Mouse (Mus musculus) myocyte (in vitro differentiated cells): ENCODE data around the gene Sema7a. TPM values are rescaled to one million over a fixed set of nuclear protein-coding genes. Genes with fewer than 3 reads are reported as not detected.

Experiments used
- H3K27me3 ChIP-seq: one replicate; pipeline ENCODE4 v1.6.1; 2011; ENCODE audit not compliant: control insufficient read depth, insufficient read depth, insufficient read length
- H3K36me3 ChIP-seq: one replicate; pipeline ENCODE4 v1.6.1; 2011; ENCODE audit not compliant: control insufficient read depth, insufficient read depth
- H3K4me2 ChIP-seq: one replicate; pipeline ENCODE4 v1.6.1; 2011; ENCODE audit warnings: low read depth, control low read depth
- H3K4me3 ChIP-seq: one replicate; pipeline ENCODE4 v1.5.1; 2011; ENCODE audit warnings: mild to moderate bottlenecking, control low read depth, moderate library complexity
- H3K79me2 ChIP-seq: one replicate; pipeline ENCODE4 v1.6.1; 2011; ENCODE audit not compliant: control insufficient read depth, insufficient read depth
- H3ac ChIP-seq: one replicate; pipeline ENCODE4 v1.6.1; 2011; ENCODE audit not compliant: control insufficient read depth, insufficient read length
- CEBPB ChIP-seq: IDR thresholded peaks from 2 replicates; pipeline ENCODE4 v1.6.1; 2011; ENCODE audit warnings: mild to moderate bottlenecking, moderate library complexity; ENCODE audit not compliant: poor library complexity, insufficient read depth, severe bottlenecking
- E2F4 ChIP-seq: IDR thresholded peaks from one replicate; pipeline ENCODE4 v1.6.1; 2011; ENCODE audit warnings: mild to moderate bottlenecking, control low read depth, moderate library complexity; ENCODE audit not compliant: insufficient read depth
- MAX ChIP-seq: IDR thresholded peaks from one replicate; pipeline ENCODE4 v1.6.1; 2011; ENCODE audit warnings: low read depth, mild to moderate bottlenecking, control low read depth
- MYOD1 ChIP-seq, 3 experiments: IDR thresholded peaks; one replicate each; pipeline ENCODE4 v1.6.1; 2011; ENCODE audit warnings: control low read depth in 2 of 3, low read depth in 2 of 3, mild to moderate bottlenecking in 2 of 3, moderate library complexity in 1 of 3; ENCODE audit not compliant: insufficient read length in 2 of 3, control insufficient read depth in 1 of 3
- MYOG ChIP-seq, 3 experiments: IDR thresholded peaks; one replicate each; pipeline ENCODE4 v1.6.1; 2011; ENCODE audit warnings: control low read depth in 2 of 3, low read depth in 2 of 3, mild to moderate bottlenecking in 2 of 3; ENCODE audit not compliant: insufficient read length in 2 of 3, control insufficient read depth in 1 of 3, insufficient read depth in 1 of 3
- POLR2A ChIP-seq: IDR thresholded peaks from one replicate; pipeline ENCODE4 v1.6.1; 2011; ENCODE audit warnings: low read depth, mild to moderate bottlenecking, control low read depth, moderate library complexity; ENCODE audit not compliant: insufficient read length
- POLR2AphosphoS2 ChIP-seq: IDR thresholded peaks from one replicate; pipeline ENCODE4 v1.6.1; 2011; ENCODE audit warnings: low read depth, control low read depth; ENCODE audit not compliant: insufficient read length
- REST ChIP-seq: IDR thresholded peaks from one replicate; pipeline ENCODE4 v1.6.1; 2011; ENCODE audit warnings: mild to moderate bottlenecking, control low read depth, moderate library complexity; ENCODE audit not compliant: insufficient read depth, insufficient read length
- SRF ChIP-seq: IDR thresholded peaks from one replicate; pipeline ENCODE4 v1.6.1; 2011; ENCODE audit warnings: low read depth; ENCODE audit not compliant: control insufficient read depth, insufficient read length
- TCF12 ChIP-seq: IDR thresholded peaks from one replicate; pipeline ENCODE4 v1.6.1; 2011; ENCODE audit warnings: mild to moderate bottlenecking, control low read depth; ENCODE audit not compliant: poor library complexity, insufficient read depth, severe bottlenecking
- TCF3 ChIP-seq: IDR thresholded peaks from one replicate; pipeline ENCODE4 v1.6.1; 2011; ENCODE audit warnings: low read depth, control low read depth; ENCODE audit not compliant: insufficient read length
- USF1 ChIP-seq: IDR thresholded peaks from one replicate; pipeline ENCODE4 v1.6.1; 2011; ENCODE audit warnings: low read depth, mild to moderate bottlenecking, control low read depth, moderate library complexity
- polyA plus RNA-seq: library from polyadenylated mRNA; unstranded; fragments of >200 nt; fragmentation: generic; extraction: Trizol; gene quantifications from one replicate; pipeline ENCODE4 v1.2.1, GENCODE M21; 2012; ENCODE audit warnings: missing spikeins

Sema7a gene
- polyA plus RNA-seq, 1 experiment = 27.4 TPM

DNA sequence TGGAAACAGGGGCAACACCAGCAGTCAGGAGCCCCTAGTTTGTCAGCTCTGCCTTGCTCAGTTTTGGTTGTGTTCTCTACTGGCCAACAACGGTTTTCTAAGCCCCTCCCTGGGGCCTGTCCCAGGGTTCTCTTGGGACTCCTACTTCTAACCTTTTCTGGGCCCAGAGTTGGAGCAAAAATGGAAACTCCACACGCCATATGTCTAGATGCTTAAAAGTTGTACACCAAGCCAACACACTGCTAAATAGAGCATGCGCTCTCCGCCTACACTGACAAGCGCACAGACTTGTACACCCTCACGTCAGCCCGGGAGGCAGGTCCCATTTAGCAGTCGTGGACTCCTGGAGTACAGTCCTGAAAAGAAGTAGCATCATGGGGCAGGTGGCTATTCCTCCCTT, 45.4 kb downstream of the Sema7a start:
- H3K36me3 ChIP-seq = no peaks in the 10 kb centered on the region
- H3K79me2 ChIP-seq = no peaks in the 10 kb centered on the region
- no peak overlapping the region for H3K4me2 ChIP-seq
- H3ac ChIP-seq = no peak overlapping the region
- no peaks in the 10 kb centered on the region for H3K27me3 ChIP-seq
- TF ChIP-seq CEBPB (no peak), POLR2AphosphoS2 (no peak), POLR2A (no peak), MYOD1 (IDR thresholded peaks at IDR 0.05; ENCODE audit: control insufficient read depth in 1 of 3, insufficient read length in 2 of 3, low read depth in 2 of 3) (no peak), SRF (no peak), E2F4 (no peak)
- no peak overlapping the region for H3K4me3 ChIP-seq

DNA sequence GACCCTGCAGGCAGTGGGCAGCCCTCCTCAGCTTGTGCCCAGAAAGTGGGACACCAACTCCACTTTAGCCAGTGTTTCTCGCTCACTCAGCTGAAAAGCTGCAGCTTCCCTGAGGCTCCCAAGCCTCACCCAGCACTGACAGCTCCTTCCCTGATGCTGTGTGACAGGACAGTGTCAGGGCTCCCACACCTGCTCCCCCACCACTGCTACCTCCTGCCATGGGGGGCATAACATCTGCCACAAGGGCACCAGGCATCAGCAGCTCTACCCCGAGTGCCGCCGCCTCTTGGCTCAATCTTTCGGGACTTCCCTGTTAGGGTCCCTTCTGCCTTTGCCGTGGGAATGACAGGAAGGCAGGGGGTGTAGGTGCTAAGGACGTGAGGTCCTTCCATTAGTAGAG, 46.4 kb downstream of the Sema7a start:
- Histone ChIP-seq H3K79me2 (no peaks in the 10 kb centered on the region), H3K4me2 (no peak overlapping the region), H3ac (no peak overlapping the region), H3K4me3 (no peak overlapping the region), H3K27me3 (no peaks in the 10 kb centered on the region), H3K36me3 (no peaks in the 10 kb centered on the region)
- no peak for TF ChIP-seq MAX
- TF ChIP-seq USF1 = no peak
- TF ChIP-seq MYOD1 (IDR thresholded peaks at IDR 0.05; ENCODE audit: control insufficient read depth in 1 of 3, insufficient read length in 2 of 3, low read depth in 2 of 3) = no peak
- TF ChIP-seq CEBPB = no peak
- no peak for TF ChIP-seq E2F4
- no peak for TF ChIP-seq TCF12
- TF ChIP-seq POLR2AphosphoS2 = no peak
- TF ChIP-seq MYOG (IDR thresholded peaks at IDR 0.05; ENCODE audit: control insufficient read depth in 1 of 3, insufficient read depth in 1 of 3, insufficient read length in 2 of 3, low read depth in 2 of 3) = no peak
- no peak for TF ChIP-seq REST
- no peak for TF ChIP-seq POLR2A
- TF ChIP-seq TCF3 = no peak
- no peak for TF ChIP-seq SRF

DNA sequence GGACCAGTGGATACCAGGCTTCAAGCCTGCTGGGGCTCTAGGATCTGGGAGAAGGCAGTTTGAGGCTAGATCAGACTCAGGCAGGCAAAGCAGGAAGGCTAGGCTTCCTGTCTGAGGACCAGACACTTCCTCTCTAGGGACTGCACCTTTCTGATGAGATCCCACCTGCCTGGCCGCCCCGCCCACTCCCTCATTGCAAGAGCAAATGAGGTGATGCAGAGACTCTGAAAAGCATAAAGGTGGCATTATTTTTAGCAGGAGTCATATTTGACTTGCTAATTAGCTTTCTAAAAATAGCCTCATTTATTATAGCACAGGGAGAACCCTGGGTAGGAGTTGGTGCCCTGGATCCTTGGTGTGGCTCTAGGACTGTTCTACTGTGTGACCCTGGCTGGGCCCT, 48.2 kb downstream of the Sema7a start:
- no peak overlapping the region for H3ac ChIP-seq
- H3K4me2 ChIP-seq = no peak overlapping the region
- no peaks in the 10 kb centered on the region for H3K36me3 ChIP-seq
- H3K4me3 ChIP-seq = no peak overlapping the region
- no peak for TF ChIP-seq CEBPB
- no peak for TF ChIP-seq TCF3
- TF ChIP-seq TCF12 = no peak
- TF ChIP-seq E2F4 = no peak
- TF ChIP-seq MYOG (IDR thresholded peaks at IDR 0.05; ENCODE audit: control insufficient read depth in 1 of 3, insufficient read depth in 1 of 3, insufficient read length in 2 of 3, low read depth in 2 of 3) = no peak
- no peak for TF ChIP-seq REST
- TF ChIP-seq SRF = no peak
- TF ChIP-seq USF1 = no peak
- no peak for TF ChIP-seq MYOD1 (IDR thresholded peaks at IDR 0.05; ENCODE audit: control insufficient read depth in 1 of 3, insufficient read length in 2 of 3, low read depth in 2 of 3)
- TF ChIP-seq POLR2AphosphoS2 = no peak
- H3K27me3 ChIP-seq = no peaks in the 10 kb centered on the region
- no peaks in the 10 kb centered on the region for H3K79me2 ChIP-seq

DNA sequence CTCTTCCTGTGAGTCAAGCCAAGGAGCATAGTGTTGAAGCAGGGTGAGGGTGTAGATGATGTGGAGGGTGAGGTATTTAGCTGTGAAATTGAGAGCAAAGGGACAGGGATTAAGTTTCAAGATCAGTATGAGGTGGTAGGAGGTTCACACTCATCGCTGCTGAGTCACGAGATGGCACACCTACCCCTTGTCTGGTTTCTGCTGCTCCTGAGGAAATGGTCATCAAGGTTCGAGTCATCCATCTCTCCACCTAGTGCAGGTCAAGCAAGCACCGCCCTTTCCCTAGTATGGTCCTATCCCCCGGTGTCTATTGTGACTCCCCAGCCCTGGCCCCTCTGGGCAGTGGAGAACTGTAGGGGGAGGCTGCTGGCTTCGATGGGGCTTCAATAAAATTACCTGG, 49.4 kb downstream of the Sema7a start:
- Histone ChIP-seq H3K36me3 (no peaks in the 10 kb centered on the region), H3ac (no peak overlapping the region), H3K4me3 (no peak overlapping the region), H3K4me2 (no peak overlapping the region), H3K79me2 (no peaks in the 10 kb centered on the region), H3K27me3 (no peaks in the 10 kb centered on the region)
- TF ChIP-seq TCF12 (no peak), POLR2A (no peak), SRF (no peak), TCF3 (no peak), MYOG (IDR thresholded peaks at IDR 0.05; ENCODE audit: control insufficient read depth in 1 of 3, insufficient read depth in 1 of 3, insufficient read length in 2 of 3, low read depth in 2 of 3) (no peak), MAX (no peak), REST (no peak), CEBPB (no peak), USF1 (no peak), POLR2AphosphoS2 (no peak), MYOD1 (IDR thresholded peaks at IDR 0.05; ENCODE audit: control insufficient read depth in 1 of 3, insufficient read length in 2 of 3, low read depth in 2 of 3) (no peak), E2F4 (no peak)
